Mouse (Mus musculus) liver, adult 2 months (tissue): ENCODE measurements around the gene Ikbip.

Experiments
- CTCF ChIP-seq: fragments of 200-500 bp; IDR thresholded peaks from 2 replicates; pipeline ENCODE4 v1.5.1; 2011; ENCODE audit warnings: low read depth, low read length, control low read depth
- POLR2A ChIP-seq: fragments of 200-500 bp; IDR thresholded peaks from 2 replicates; pipeline ENCODE4 v1.6.1; 2011; ENCODE audit warnings: low read length, control low read depth; ENCODE audit not compliant: insufficient read depth; ENCODE audit errors: extremely low read depth

- TF ChIP-seq CTCF (no peak), POLR2A (no peak)
These were observed 15.3 kb downstream of the Ikbip start for GRCm38 (mm10) chr10:91098056-91098455.
